ENCODE assay signal across 8 mouse cellular contexts in genomic region chr2:18799265-18799965, GRCm38 (mm10).
DNase-seq lines count a peak whose midpoint lies in the region; ATAC-seq and TF ChIP-seq lines count a peak whose summit lies in the region.

No protein-coding gene starts in this region.

- intact Hi-C loops in left cerebral cortex, postnatal 25 days (cut with DNase I), result no loop called here

- H3K4me3 ChIP-seq in spleen, adult 2 months (ENCODE audit: extremely low read depth, insufficient read depth, insufficient read length), result peak overlapping the region; percentile 4; the same call in 1 of the 2 replicates
- peak overlapping the region; percentile 39 for H3K4me3 ChIP-seq in limb, embryonic 14.5 days (replicated peaks; ENCODE audit: low read length)
- peak overlapping the region; percentile 47 for H3K4me3 ChIP-seq in stomach, embryonic 16.5 days (replicated peaks; ENCODE audit: low read length)

- peak overlapping the region; percentile 74 for H3K4me2 ChIP-seq in limb, embryonic 14.5 days (replicated peaks; ENCODE audit: low read depth, low read length, severe bottlenecking)
- H3K4me2 ChIP-seq in stomach, embryonic 16.5 days (ENCODE audit: low read depth, low read length), result peak overlapping the region; percentile 57

- 10% methylated on average over 17 of the region's 17 CpGs for WGBS in spleen, adult 2 months
- WGBS in limb, embryonic 14.5 days, result 11% methylated on average over 17 of the region's 17 CpGs
- 19% methylated on average over 17 of the region's 17 CpGs for WGBS in stomach, embryonic 16.5 days

- no peaks in the 10 kb centered on the region for H3K36me3 ChIP-seq in spleen, adult 2 months (ENCODE audit: control insufficient read depth, insufficient read depth, low read length)
- no peaks in the 10 kb centered on the region for H3K36me3 ChIP-seq in limb, embryonic 14.5 days (ENCODE audit: control insufficient read depth, insufficient read depth, low read length)
- H3K36me3 ChIP-seq in stomach, embryonic 16.5 days (ENCODE audit: control insufficient read depth, insufficient read depth, low read length), result no peaks in the 10 kb centered on the region

- TF ChIP-seq CTCF in spleen, adult 2 months (IDR thresholded peaks at IDR 0.05; ENCODE audit: extremely low read depth, insufficient read depth, insufficient read length, insufficient replicate concordance), result no peak

- H3K27me3 ChIP-seq in spleen, adult 2 months (ENCODE audit: control insufficient read depth, insufficient read depth, low read length), result peaks cover 18% of the 10 kb centered on the region
- peaks cover 55% of the 10 kb centered on the region for H3K27me3 ChIP-seq in limb, embryonic 14.5 days (ENCODE audit: control insufficient read depth, insufficient read depth, low read length)
- H3K27me3 ChIP-seq in stomach, embryonic 16.5 days (ENCODE audit: control insufficient read depth, insufficient read depth, low read length), result peaks cover 35% of the 10 kb centered on the region

- H3K9ac ChIP-seq in limb, embryonic 14.5 days (ENCODE audit: low read depth, low read length, severe bottlenecking), result 0 out of 2 replicates have a peak overlapping the region, but pooled peaks have one; percentile 26
- no peak overlapping the region for H3K9ac ChIP-seq in stomach, embryonic 16.5 days (ENCODE audit: low read length)

- H3K9me3 ChIP-seq in limb, embryonic 14.5 days (ENCODE audit: control insufficient read depth, low read length), result no peaks in the 10 kb centered on the region
- H3K9me3 ChIP-seq in stomach, embryonic 16.5 days (replicated peaks; ENCODE audit: control insufficient read depth, low read length), result no peaks in the 10 kb centered on the region

- DNase-seq in embryo, embryonic 10.5 days (ENCODE audit: low spot score), result peak; percentile 52
- DNase-seq in embryo, embryonic 9.5 days (ENCODE audit: extremely low spot score), result no peak
- DNase-seq in spleen, adult 2 months (ENCODE audit: low read depth in 1 of 2, low spot score in 2 of 2), result no peak
- no peak for DNase-seq in spleen, postnatal 36 days (ENCODE audit: low spot score in 2 of 2)
- no peak for DNase-seq in limb, embryonic 14.5 days (ENCODE audit: low spot score)
- DNase-seq in ovary, postnatal 36 days (ENCODE audit: low spot score), result no peak
- DNase-seq in left cerebral cortex, postnatal 25 days (ENCODE audit: low spot score in 2 of 2), result no peak

- TF ChIP-seq POLR2A in spleen, adult 2 months (IDR thresholded peaks at IDR 0.05; ENCODE audit: low read depth, low read length), result no peak
- no peak for TF ChIP-seq POLR2A in limb, embryonic 14.5 days (IDR thresholded peaks at IDR 0.05; ENCODE audit: borderline replicate concordance, extremely low read depth, insufficient read depth, insufficient read length)

- no peak for ATAC-seq in limb, embryonic 14.5 days (ENCODE audit: low FRiP score, low read depth)
- ATAC-seq in stomach, embryonic 16.5 days (ENCODE audit: insufficient read depth, low FRiP score), result no peak

- H3K27ac ChIP-seq in spleen, adult 2 months (ENCODE audit: insufficient read depth, low read length), result no peak overlapping the region
- H3K27ac ChIP-seq in limb, embryonic 14.5 days (replicated peaks; ENCODE audit: low read depth, low read length), result no peak overlapping the region
- H3K27ac ChIP-seq in stomach, embryonic 16.5 days (ENCODE audit: low read length), result no peak overlapping the region

- H3K4me1 ChIP-seq in spleen, adult 2 months (ENCODE audit: control insufficient read depth, insufficient read depth, insufficient read length), result peaks cover 3% of the 10 kb centered on the region; the same call in 1 of the 2 replicates
- peaks cover 19% of the 10 kb centered on the region for H3K4me1 ChIP-seq in limb, embryonic 14.5 days (ENCODE audit: control insufficient read depth, insufficient read depth, low read length)
- peaks cover 16% of the 10 kb centered on the region for H3K4me1 ChIP-seq in stomach, embryonic 16.5 days (ENCODE audit: control insufficient read depth, insufficient read depth, low read length)
